Mouse (Mus musculus): ENCODE data around the gene Cpd.

DNA sequence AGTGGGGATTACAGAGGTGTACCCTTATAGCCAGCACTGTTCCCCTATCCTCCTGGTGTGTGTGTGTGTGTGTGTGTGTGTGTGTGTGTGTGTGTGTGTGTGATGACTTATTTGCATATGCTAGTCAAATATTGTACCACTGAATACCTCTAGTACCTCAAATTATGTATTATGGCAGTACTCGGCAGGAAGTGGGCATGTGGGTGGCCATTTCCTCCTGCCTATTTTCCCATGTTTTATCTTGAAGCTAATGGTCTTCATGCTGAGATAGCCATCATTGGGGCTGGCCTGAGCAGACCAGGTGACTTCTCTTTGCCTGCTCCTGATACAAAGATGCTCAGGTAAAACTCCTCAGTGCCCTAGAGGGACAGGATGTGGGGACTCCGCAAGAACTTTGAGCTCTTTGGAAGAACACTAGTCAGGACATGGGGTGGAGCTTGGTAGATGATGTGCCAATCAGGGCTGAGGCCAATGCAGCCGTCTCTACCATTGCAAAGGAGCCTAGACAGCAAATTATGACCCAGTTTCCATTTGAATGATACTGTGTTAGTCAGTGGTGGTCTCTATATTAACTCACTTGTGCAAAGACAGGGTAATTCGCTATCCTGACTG is 45.0 kb upstream of the Cpd start:
- no peak for TF ChIP-seq CTCF (IDR thresholded peaks at IDR 0.05; ENCODE audit: control insufficient read depth, insufficient read depth, low read length)
- TF ChIP-seq POLR2A (IDR thresholded peaks at IDR 0.05; ENCODE audit: borderline replicate concordance, control insufficient read depth, low read depth, low read length) = no peak
